Mouse (Mus musculus): ENCODE measurements around the gene Cldn19. TPM values are rescaled to one million over a fixed set of nuclear protein-coding genes. Genes with fewer than 3 reads are reported as not detected.
"Not testable (repeated sequence)": the region's sequence is repeated elsewhere in the genome, so short reads cannot be mapped to it uniquely, and the experiment has no call there.

Cldn19 gene
- polyA plus RNA-seq, 1 experiment from 2014 or later = not detected

DNA sequence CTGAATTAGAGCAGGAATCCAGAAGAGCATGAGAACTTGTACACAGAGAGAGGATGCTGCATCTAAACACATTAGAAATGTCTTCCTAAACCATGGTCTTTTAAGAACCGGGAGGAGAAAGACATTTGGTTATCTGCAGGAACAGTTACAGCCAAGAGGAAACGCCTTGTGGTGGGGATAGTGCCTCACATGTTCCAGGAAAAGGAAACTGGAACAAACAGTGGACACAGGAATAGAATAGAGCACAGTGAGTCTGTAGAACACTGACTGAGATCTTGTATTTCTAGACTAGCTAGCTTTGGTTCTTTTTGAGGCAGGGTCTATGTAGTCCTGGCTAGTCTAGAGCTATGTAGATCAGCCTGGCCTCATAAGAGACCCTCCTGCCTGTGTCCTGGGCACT, 20.0 kb downstream of the Cldn19 start:
- H3K9me3 ChIP-seq (ENCODE audit: low read length) = no peaks in the 10 kb centered on the region
- DNase-seq (no peak), ATAC-seq (peak; percentile 71)
- no peak overlapping the region for H3K4me3 ChIP-seq (ENCODE audit: low read depth, low read length)
- H3K27ac ChIP-seq (ENCODE audit: low read depth) = peak overlapping the region; percentile 78
- 0 out of 2 replicates have a peak, but pooled peaks cover 3% of the 10 kb centered on the region for H3K4me1 ChIP-seq (ENCODE audit: insufficient read depth)
- WGBS (ENCODE audit: insufficient replicate concordance) = 45% methylated on average over 2 of the region's 2 CpGs
- TF ChIP-seq CTCF (IDR thresholded peaks at IDR 0.05; ENCODE audit: low read depth) (no peak), EP300 (IDR thresholded peaks at IDR 0.05; ENCODE audit: low read depth) (peak; percentile 51)
- H3K4me2 ChIP-seq (ENCODE audit: low read depth, low read length) = no peak overlapping the region
- peaks cover 51% of the 10 kb centered on the region for H3K36me3 ChIP-seq (replicated peaks; ENCODE audit: insufficient read depth, low read length)
- H3K9ac ChIP-seq (replicated peaks) = no peak overlapping the region
- H3K27me3 ChIP-seq (ENCODE audit: insufficient read depth, low read length) = no peaks in the 10 kb centered on the region

DNA sequence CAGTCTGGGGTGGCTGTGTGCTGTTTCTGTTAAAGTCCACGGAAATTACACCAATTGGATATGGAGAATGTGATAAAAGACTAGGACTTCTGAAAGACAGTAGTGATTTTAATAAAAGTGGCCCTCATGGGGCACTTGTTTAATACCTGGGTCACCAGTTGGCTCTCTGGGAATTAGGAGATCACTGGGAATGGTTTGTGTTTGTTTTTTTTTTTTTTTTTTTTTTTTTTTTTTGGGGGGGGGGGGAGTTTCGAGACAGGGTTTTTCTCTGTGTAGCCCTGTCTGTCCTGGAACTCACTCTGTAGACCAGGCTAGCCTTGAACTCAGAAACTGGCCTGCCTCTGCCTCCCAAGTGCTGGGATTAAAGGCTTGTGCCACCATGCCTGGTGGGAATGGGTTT, 20.5 kb downstream of the Cldn19 start:
- H3K4me2 ChIP-seq (ENCODE audit: low read depth, low read length) = no peak overlapping the region
- no peak overlapping the region for H3K9ac ChIP-seq (replicated peaks)
- ATAC-seq (no peak), DNase-seq (no peak)
- 0 out of 2 replicates have a peak, but pooled peaks cover 3% of the 10 kb centered on the region for H3K4me1 ChIP-seq (ENCODE audit: insufficient read depth)
- 74% methylated on average over 2 of the region's 2 CpGs for WGBS (ENCODE audit: insufficient replicate concordance)
- H3K27ac ChIP-seq (ENCODE audit: low read depth) = peak overlapping the region; percentile 78
- peaks cover 53% of the 10 kb centered on the region for H3K36me3 ChIP-seq (replicated peaks; ENCODE audit: insufficient read depth, low read length)
- H3K4me3 ChIP-seq (ENCODE audit: low read depth, low read length) = no peak overlapping the region
- H3K27me3 ChIP-seq (ENCODE audit: insufficient read depth, low read length) = no peaks in the 10 kb centered on the region
- TF ChIP-seq EP300 (IDR thresholded peaks at IDR 0.05; ENCODE audit: low read depth) (no peak), CTCF (IDR thresholded peaks at IDR 0.05; ENCODE audit: low read depth) (no peak)
- H3K9me3 ChIP-seq (ENCODE audit: low read length) = no peaks in the 10 kb centered on the region

DNA sequence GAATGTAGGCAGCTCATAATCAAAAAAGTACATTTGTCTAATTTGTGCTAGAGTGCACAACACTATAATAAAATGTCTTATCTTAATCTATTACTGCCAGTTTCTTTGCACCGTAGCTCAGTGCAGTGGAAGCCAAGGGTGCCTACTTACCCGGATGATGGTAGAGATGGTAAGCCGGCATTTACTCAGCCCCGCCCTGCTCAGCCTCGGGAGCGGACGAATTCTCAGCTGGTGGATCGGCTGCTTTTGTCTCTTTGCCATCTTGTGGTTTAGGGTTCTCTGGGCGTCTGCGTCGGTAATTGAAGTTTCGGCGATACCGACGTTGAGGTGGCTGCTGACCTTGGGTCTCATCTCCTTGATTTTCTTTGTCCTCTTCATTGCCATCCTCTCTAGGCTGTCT, 23.6 kb downstream of the Cldn19 start:
- H3K36me3 ChIP-seq (replicated peaks; ENCODE audit: insufficient read depth, low read length) = peaks cover 72% of the 10 kb centered on the region
- DNase-seq; H3K27me3 ChIP-seq (ENCODE audit: insufficient read depth, low read length); H3K4me3 ChIP-seq (ENCODE audit: low read depth, low read length); H3K27ac ChIP-seq (ENCODE audit: low read depth); H3K4me2 ChIP-seq (ENCODE audit: low read depth, low read length); ATAC-seq; H3K9me3 ChIP-seq (ENCODE audit: low read length); H3K9ac ChIP-seq (replicated peaks); H3K4me1 ChIP-seq (ENCODE audit: insufficient read depth): not testable (repeated sequence)
- 88% methylated on average over 15 of the region's 15 CpGs for WGBS (ENCODE audit: insufficient replicate concordance)

DNA sequence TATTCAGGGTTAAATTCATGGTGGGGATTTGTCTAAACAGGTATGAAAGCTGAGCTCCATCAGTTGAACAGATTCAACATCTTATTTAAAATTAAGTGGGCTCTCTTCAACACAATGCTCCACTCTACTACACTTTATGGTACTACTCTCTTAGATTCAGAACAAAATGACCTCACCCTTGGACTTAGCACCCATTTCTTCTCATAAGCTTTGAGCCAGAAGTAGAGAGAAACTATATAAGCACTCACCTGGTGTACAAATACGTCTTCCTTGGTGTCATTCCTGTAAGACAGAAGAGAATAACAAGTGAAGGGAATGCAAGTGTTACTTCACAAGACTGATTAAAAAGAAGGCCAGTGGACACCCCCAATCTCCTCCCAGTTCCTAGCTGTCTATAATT, 29.6 kb downstream of the Cldn19 start:
- Histone ChIP-seq H3K9me3 (ENCODE audit: low read length) (no peaks in the 10 kb centered on the region), H3K4me1 (ENCODE audit: insufficient read depth) (peaks cover 20% of the 10 kb centered on the region), H3K9ac (replicated peaks) (no peak overlapping the region), H3K4me2 (ENCODE audit: low read depth, low read length) (no peak overlapping the region), H3K27me3 (ENCODE audit: insufficient read depth, low read length) (no peaks in the 10 kb centered on the region), H3K36me3 (replicated peaks; ENCODE audit: insufficient read depth, low read length) (peaks cover 54% of the 10 kb centered on the region), H3K4me3 (ENCODE audit: low read depth, low read length) (no peak overlapping the region), H3K27ac (ENCODE audit: low read depth) (peak overlapping the region; percentile 31; the same call in 1 of the 2 replicates)
- ATAC-seq (no peak), DNase-seq (no peak)
- WGBS (ENCODE audit: insufficient replicate concordance) = 77% methylated on average over 1 of the region's 1 CpGs
- TF ChIP-seq CTCF (IDR thresholded peaks at IDR 0.05; ENCODE audit: low read depth) (no peak), EP300 (IDR thresholded peaks at IDR 0.05; ENCODE audit: low read depth) (no peak)

DNA sequence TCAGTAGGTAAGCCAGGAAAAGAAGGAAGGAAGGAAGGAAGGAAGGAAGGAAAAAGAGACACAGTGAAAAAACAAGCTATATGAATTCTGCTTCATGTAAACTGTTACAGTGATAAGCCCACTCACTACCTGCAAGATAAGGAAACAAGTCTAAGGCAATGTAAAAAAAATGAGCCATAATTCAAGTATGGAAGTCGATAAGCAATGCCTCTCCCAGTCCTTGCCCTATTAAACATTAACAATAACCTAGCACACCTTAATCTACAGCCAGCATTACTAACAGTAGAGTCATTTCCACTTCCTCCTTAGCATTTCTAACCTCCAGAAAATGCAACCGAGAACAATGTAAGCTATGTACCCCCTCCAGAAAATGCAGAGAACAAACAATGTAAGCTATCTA, 30.1 kb downstream of the Cldn19 start:
- Histone ChIP-seq H3K9me3 (ENCODE audit: low read length) (no peaks in the 10 kb centered on the region), H3K27ac (ENCODE audit: low read depth) (peak overlapping the region; percentile 31; the same call in 1 of the 2 replicates), H3K36me3 (replicated peaks; ENCODE audit: insufficient read depth, low read length) (peaks cover 51% of the 10 kb centered on the region), H3K27me3 (ENCODE audit: insufficient read depth, low read length) (no peaks in the 10 kb centered on the region), H3K4me3 (ENCODE audit: low read depth, low read length) (no peak overlapping the region), H3K4me2 (ENCODE audit: low read depth, low read length) (no peak overlapping the region; the same call in 1 of the 2 replicates), H3K9ac (replicated peaks) (no peak overlapping the region), H3K4me1 (ENCODE audit: insufficient read depth) (peaks cover 20% of the 10 kb centered on the region)
- ATAC-seq (no peak), DNase-seq (no peak)
- TF ChIP-seq EP300 (IDR thresholded peaks at IDR 0.05; ENCODE audit: low read depth) = peak; percentile 56
- no peak for TF ChIP-seq CTCF (IDR thresholded peaks at IDR 0.05; ENCODE audit: low read depth)
- 36% methylated on average over 2 of the region's 2 CpGs for WGBS (ENCODE audit: insufficient replicate concordance)

DNA sequence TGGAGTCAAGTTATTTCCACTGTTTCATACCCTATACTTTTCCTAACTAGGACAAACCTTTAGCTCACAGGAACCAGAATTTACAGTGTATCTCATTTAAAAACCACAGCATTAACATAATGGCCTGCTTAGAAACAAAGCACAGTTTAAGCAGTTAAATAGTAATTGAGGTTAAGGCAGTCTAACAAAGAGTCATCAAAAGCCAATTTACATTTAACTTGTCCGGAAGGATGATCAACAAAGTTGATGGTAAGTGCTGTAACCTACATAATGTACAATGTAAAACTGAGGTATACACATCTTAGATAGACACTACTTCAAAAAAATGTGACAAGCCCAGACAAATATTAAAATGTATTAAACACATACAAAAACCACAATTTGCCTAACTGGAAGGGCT, 36.7 kb downstream of the Cldn19 start:
- peaks cover 17% of the 10 kb centered on the region for H3K4me1 ChIP-seq (ENCODE audit: insufficient read depth)
- peaks cover 9% of the 10 kb centered on the region for H3K36me3 ChIP-seq (replicated peaks; ENCODE audit: insufficient read depth, low read length)
- no peaks in the 10 kb centered on the region for H3K9me3 ChIP-seq (ENCODE audit: low read length)
- peak overlapping the region; percentile 97 for H3K4me2 ChIP-seq (ENCODE audit: low read depth, low read length)
- peak overlapping the region; percentile 85 for H3K9ac ChIP-seq (replicated peaks)
- DNase-seq (no peak), ATAC-seq (no peak)
- H3K4me3 ChIP-seq (ENCODE audit: low read depth, low read length) = peak overlapping the region; percentile 88
- WGBS (ENCODE audit: insufficient replicate concordance) = 84% methylated on average over 1 of the region's 1 CpGs
- TF ChIP-seq EP300 (IDR thresholded peaks at IDR 0.05; ENCODE audit: low read depth) (no peak), CTCF (IDR thresholded peaks at IDR 0.05; ENCODE audit: low read depth) (no peak)
- no peak overlapping the region for H3K27ac ChIP-seq (ENCODE audit: low read depth)
- H3K27me3 ChIP-seq (ENCODE audit: insufficient read depth, low read length) = no peaks in the 10 kb centered on the region
